Mouse (Mus musculus) layer of hippocampus, postnatal 36 days (tissue): ENCODE results near the gene Slc30a1. TPM values are rescaled to one million over a fixed set of nuclear protein-coding genes. Genes with fewer than 3 reads are reported as not detected.

Experiments used
- DNase-seq, 2 experiments: peaks; one replicate each; pipeline ENCODE4 v3.0.0; 2022
- total RNA-seq, 2 experiments: library from RNA; stranded (reverse); gene quantifications; 2 replicates each; pipeline ENCODE4 v1.2.3; 2021

The Slc30a1 gene
- total RNA-seq, 2 experiments from 2014 or later = 32.2 to 33.7 TPM

GRCm38 (mm10) chr1:191896806-191897552 is 9.6 kb upstream of the Slc30a1 start:
- DNase-seq = no peak

- DNase-seq = no peak
Measured at GRCm38 (mm10) chr1:191905637-191906533, 682 bp upstream of the Slc30a1 start.

- peak; percentile 76 to 78 for DNase-seq
Measured at GRCm38 (mm10) chr1:191907431-191907810, 854 bp downstream of the Slc30a1 start.

- no peak for DNase-seq
Measured at GRCm38 (mm10) chr1:191908906-191909305, 2.3 kb downstream of the Slc30a1 start.

- DNase-seq = no peak
Measured at GRCm38 (mm10) chr1:191909316-191909715, 2.7 kb downstream of the Slc30a1 start.

GRCm38 (mm10) chr1:191910646-191911045 is 4.1 kb downstream of the Slc30a1 start:
- DNase-seq = no peak

GRCm38 (mm10) chr1:191911067-191911668 is 4.6 kb downstream of the Slc30a1 start:
- DNase-seq = no peak

GRCm38 (mm10) chr1:191914647-191915046 is 8.1 kb downstream of the Slc30a1 start:
- no peak for DNase-seq

GRCm38 (mm10) chr1:191915586-191915985 is 9.0 kb downstream of the Slc30a1 start:
- no peak for DNase-seq

GRCm38 (mm10) chr1:191916876-191917275 is 10.3 kb downstream of the Slc30a1 start:
- no peak for DNase-seq

- no peak for DNase-seq
Measured at GRCm38 (mm10) chr1:191919336-191919735, 12.8 kb downstream of the Slc30a1 start.

GRCm38 (mm10) chr1:191921701-191922100 is 15.1 kb downstream of the Slc30a1 start:
- no peak for DNase-seq

GRCm38 (mm10) chr1:191925496-191925895 is 18.9 kb downstream of the Slc30a1 start:
- no peak for DNase-seq

GRCm38 (mm10) chr1:191926681-191927080 is 20.1 kb downstream of the Slc30a1 start:
- no peak for DNase-seq

- no peak for DNase-seq
Measured at GRCm38 (mm10) chr1:191928345-191928744, 21.8 kb downstream of the Slc30a1 start.

GRCm38 (mm10) chr1:191929065-191929464 is 22.5 kb downstream of the Slc30a1 start:
- no peak for DNase-seq

GRCm38 (mm10) chr1:191929897-191930524 is 23.4 kb downstream of the Slc30a1 start:
- DNase-seq = no peak

- DNase-seq = no peak
Measured at GRCm38 (mm10) chr1:191930525-191931105, 24.0 kb downstream of the Slc30a1 start.

GRCm38 (mm10) chr1:191932286-191932985 is 25.9 kb downstream of the Slc30a1 start:
- DNase-seq = no peak

GRCm38 (mm10) chr1:191932986-191933632 is 26.5 kb downstream of the Slc30a1 start:
- DNase-seq = no peak

- DNase-seq = no peak
Measured at GRCm38 (mm10) chr1:191943638-191944037, 37.1 kb downstream of the Slc30a1 start.
